Mouse (Mus musculus): ENCODE data around the gene Chst11.

GRCm38 (mm10) chr10:83013984-83014383 is 28.7 kb downstream of the Chst11 start:
- TF ChIP-seq POLR2A (IDR thresholded peaks at IDR 0.05; ENCODE audit: insufficient read length, low read depth) (no peak), MYOG (IDR thresholded peaks at IDR 0.05; ENCODE audit: control insufficient read depth in 1 of 3, insufficient read depth in 1 of 3, insufficient read length in 2 of 3, low read depth in 2 of 3) (no peak), MAX (IDR thresholded peaks at IDR 0.05; ENCODE audit: low read depth) (no peak), E2F4 (IDR thresholded peaks at IDR 0.05; ENCODE audit: insufficient read depth) (no peak), POLR2AphosphoS2 (IDR thresholded peaks at IDR 0.05; ENCODE audit: insufficient read length, low read depth) (no peak), USF1 (IDR thresholded peaks at IDR 0.05; ENCODE audit: low read depth) (no peak), MYOD1 (IDR thresholded peaks at IDR 0.05; ENCODE audit: control insufficient read depth in 1 of 3, insufficient read length in 2 of 3, low read depth in 2 of 3) (no peak), TCF12 (IDR thresholded peaks at IDR 0.05; ENCODE audit: insufficient read depth, poor library complexity, severe bottlenecking) (no peak)

All from myocyte (in vitro differentiated cells).